Mouse (Mus musculus): ENCODE measurements around the gene Dennd6b. TPM values are rescaled to one million over a fixed set of nuclear protein-coding genes. Genes with fewer than 3 reads are reported as not detected.
A peak's percentile ranks its signal among the peaks of the same experiment; 100 is the strongest.

Gene Dennd6b
- total and polyA plus RNA-seq, 3 experiments: 6.1 to 11.4 TPM; not detected in 1

DNA sequence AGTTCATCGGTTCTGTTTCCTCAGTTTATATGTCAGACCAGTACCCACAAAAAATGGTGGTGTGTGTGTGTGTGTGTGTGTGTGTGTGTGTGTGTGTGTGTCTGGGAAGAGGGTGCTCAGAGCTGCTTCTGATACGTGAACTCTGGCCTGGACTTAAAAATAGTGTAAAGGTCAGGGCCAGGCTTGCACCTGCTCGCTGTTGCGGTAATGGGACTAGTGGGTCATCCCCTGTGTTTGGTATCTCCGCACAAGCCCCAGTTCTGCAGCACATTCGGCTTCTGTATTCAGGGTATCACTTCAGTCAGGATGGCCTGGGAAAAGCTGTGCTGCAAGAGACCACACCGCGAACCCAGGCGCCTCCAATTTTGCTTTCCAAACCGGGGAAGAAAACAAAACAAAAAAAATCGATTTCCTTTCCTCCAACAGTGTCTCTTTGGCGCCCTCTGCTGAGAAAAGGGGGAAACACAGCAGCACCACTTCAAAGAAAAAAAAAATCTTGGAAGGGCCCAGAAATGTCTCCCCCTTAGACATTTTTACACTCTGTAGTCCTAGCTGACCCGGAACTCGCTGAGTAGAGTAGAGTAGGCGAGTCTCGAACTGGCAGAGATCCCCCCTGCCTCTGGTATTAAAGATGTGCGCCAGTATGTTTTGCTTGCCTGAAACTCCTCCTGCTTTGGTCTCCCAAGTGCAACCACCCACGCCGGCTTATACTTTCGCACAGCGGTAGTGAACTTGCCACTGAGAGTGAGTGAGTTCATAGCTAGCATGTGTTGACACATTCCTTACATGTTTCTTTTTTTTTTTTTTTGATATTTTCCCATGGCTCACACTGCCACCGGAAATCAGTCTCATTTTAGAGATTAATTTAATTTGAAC is 13.8 kb upstream of the Dennd6b start (continued):
- TF ChIP-seq ZC3H11A (IDR thresholded peaks at IDR 0.05; ENCODE audit: low read depth, low read length): peak; percentile 81
- 0 out of 2 replicates have a peak, but pooled peaks have one; percentile 16 for TF ChIP-seq BHLHE40 (IDR thresholded peaks at IDR 0.05; ENCODE audit: borderline replicate concordance, low read depth, low read length)
- TF ChIP-seq GATA1 (IDR thresholded peaks at IDR 0.05; ENCODE audit: low read depth, low read length): 0 out of 2 replicates have a peak, but pooled peaks have one; percentile 2
- no peak for TF ChIP-seq JUND (IDR thresholded peaks at IDR 0.05; ENCODE audit: low read depth, low read length)
- TF ChIP-seq CTCF (IDR thresholded peaks at IDR 0.05 in 2 of 3, conservative IDR thresholded peaks at IDR 0.05 in 1 of 3; ENCODE audit: control insufficient read depth in 1 of 3, insufficient read depth in 1 of 3, low read depth in 2 of 3, low read length in 3 of 3, poor library complexity in 1 of 3, severe bottlenecking in 1 of 3): peak; percentile 61 to 93 (median 81)
- TF ChIP-seq MXI1 (IDR thresholded peaks at IDR 0.05; ENCODE audit: low read depth, low read length): peak; percentile 76; the same call in 1 of the 2 replicates
- 0 out of 2 replicates have a peak, but pooled peaks have one; percentile 19 for TF ChIP-seq MYC (IDR thresholded peaks at IDR 0.05; ENCODE audit: low read depth, low read length)
- TF ChIP-seq TAL1 (IDR thresholded peaks at IDR 0.05; ENCODE audit: low read length): no peak
- peak; percentile 59 for TF ChIP-seq HCFC1 (IDR thresholded peaks at IDR 0.05; ENCODE audit: low read depth, low read length)
- TF ChIP-seq POLR2AphosphoS5 (IDR thresholded peaks at IDR 0.05; ENCODE audit: borderline replicate concordance, low read depth, low read length): no peak
- TF ChIP-seq ELF1 (IDR thresholded peaks at IDR 0.05; ENCODE audit: low read depth, low read length): peak; percentile 51; the same call in 1 of the 2 replicates
- peak in 1 of 2 experiments; percentile 43; a peak in 1 of 4 replicates for TF ChIP-seq POLR2A (IDR thresholded peaks at IDR 0.05; ENCODE audit: control insufficient read depth in 1 of 2, insufficient read depth in 1 of 2, low read depth in 1 of 2, low read length in 2 of 2, poor library complexity in 1 of 2)
- peak; percentile 90 for TF ChIP-seq SIN3A (IDR thresholded peaks at IDR 0.05; ENCODE audit: low read length)
- TF ChIP-seq TBP (IDR thresholded peaks at IDR 0.05; ENCODE audit: low read depth, low read length): peak; percentile 62; the same call in 1 of the 2 replicates
- TF ChIP-seq SMC3 (IDR thresholded peaks at IDR 0.05; ENCODE audit: low read depth, low read length): peak; percentile 78
- 0 out of 2 replicates have a peak, but pooled peaks have one; percentile 14 for TF ChIP-seq UBTF (IDR thresholded peaks at IDR 0.05; ENCODE audit: borderline replicate concordance, insufficient read depth, low read depth, low read length)
- no peak for TF ChIP-seq MEF2A (IDR thresholded peaks at IDR 0.05; ENCODE audit: extremely low read depth, insufficient replicate concordance, low read depth, low read length, poor library complexity, severe bottlenecking)
- TF ChIP-seq CHD1 (IDR thresholded peaks at IDR 0.05; ENCODE audit: low read depth, low read length): peak; percentile 52; the same call in 1 of the 2 replicates
- no peak for TF ChIP-seq TCF12 (IDR thresholded peaks at IDR 0.05; ENCODE audit: low read depth, low read length)
- peak; percentile 98 for TF ChIP-seq ZNF384 (IDR thresholded peaks at IDR 0.05; ENCODE audit: low read depth, low read length)
- TF ChIP-seq ETS1 (IDR thresholded peaks at IDR 0.05; ENCODE audit: low read depth, low read length): peak; percentile 27; the same call in 1 of the 2 replicates
- peak; percentile 69; the same call in 1 of the 2 replicates for TF ChIP-seq ZKSCAN1 (IDR thresholded peaks at IDR 0.05; ENCODE audit: low read depth, low read length)
- no peak for TF ChIP-seq NRF1 (IDR thresholded peaks at IDR 0.05; ENCODE audit: insufficient read depth, low read depth, low read length, poor library complexity, severe bottlenecking)

Measured in MEL (cell line).